Mouse (Mus musculus): ENCODE measurements around the gene Gm14862.

- TF ChIP-seq CTCF (IDR thresholded peaks at IDR 0.05; ENCODE audit: low read depth, low read length) (no peak), POLR2A (IDR thresholded peaks at IDR 0.05; ENCODE audit: borderline replicate concordance, low read depth, low read length) (no peak)
These were observed 41.7 kb upstream of the Gm14862 start for GRCm38 (mm10) chrX:9298413-9298864.

Data from bone marrow macrophage, adult 2 months (primary cell).